Mouse (Mus musculus) bone marrow, adult 2 months (tissue): ENCODE measurements around the gene Agfg1.

Source experiments
- CTCF ChIP-seq: fragments of 200-500 bp; IDR thresholded peaks from 2 replicates; pipeline ENCODE4 v1.5.1; 2011; ENCODE audit warnings: low read length, control low read depth; ENCODE audit not compliant: control insufficient read depth, insufficient read depth
- POLR2A ChIP-seq: fragments of 200-500 bp; IDR thresholded peaks from 2 replicates; pipeline ENCODE4 v1.6.1; 2011; ENCODE audit warnings: low read depth, mild to moderate bottlenecking, control low read depth, low read length, borderline replicate concordance; ENCODE audit not compliant: control insufficient read depth

- TF ChIP-seq CTCF (no peak), POLR2A (no peak)
Measured at GRCm38 (mm10) chr1:82795702-82796443, 43.4 kb upstream of the Agfg1 start.
